Mouse (Mus musculus): ENCODE measurements around the gene 1700018B08Rik.

The 1700018B08Rik gene

DNA sequence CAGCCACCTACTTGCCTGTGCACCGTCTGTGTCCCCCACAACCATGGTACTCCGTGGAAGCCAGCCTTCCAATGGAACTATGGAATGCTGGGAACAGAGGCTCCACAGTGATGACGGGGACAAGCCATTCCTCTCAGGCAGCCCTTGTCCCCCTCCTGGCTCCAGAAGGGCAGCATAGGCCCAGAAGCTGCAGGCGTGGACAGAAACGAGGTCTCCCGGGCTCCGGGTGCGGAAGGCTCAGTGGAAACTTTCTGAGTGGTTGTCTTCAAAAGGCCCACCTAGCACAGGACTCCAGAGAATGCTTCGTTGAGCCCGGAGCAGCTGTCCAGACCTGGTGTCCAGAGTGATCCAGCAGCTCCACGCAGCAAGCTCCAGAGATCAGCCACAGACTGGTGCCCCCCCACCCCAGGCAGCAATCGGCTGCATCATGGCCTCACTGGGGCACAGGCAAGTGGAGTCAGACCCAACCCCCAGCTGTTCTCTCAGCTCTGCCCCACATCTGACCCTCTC lies at the start of gene 1700018B08Rik:
TSS of gene 1700018B08Rik (minus strand) at position 45 of the 510 bp plus-strand sequence.
- no peak for DNase-seq (ENCODE audit: low spot score)

DNA sequence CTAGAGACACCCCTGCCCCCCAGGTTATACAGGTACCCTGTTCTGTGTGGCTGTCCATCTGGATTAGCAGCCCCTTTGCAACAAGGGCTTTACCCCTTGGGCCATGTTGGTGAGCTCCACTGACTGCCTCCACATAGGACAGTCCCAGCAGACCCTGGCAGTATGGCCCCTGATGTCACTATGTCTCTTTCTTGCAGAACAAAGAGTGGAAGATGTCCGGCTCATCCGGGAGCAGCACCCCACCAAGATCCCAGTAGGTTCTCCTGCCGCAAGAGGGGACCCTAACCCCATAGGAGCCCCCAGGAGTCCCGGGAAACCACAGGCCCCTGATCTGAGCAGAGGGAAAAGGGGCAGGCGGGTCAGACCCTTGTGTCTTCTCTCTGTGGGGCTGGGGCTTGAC lies 49.2 kb upstream of the 1700018B08Rik start:
- no peak for DNase-seq (ENCODE audit: low spot score)

DNA sequence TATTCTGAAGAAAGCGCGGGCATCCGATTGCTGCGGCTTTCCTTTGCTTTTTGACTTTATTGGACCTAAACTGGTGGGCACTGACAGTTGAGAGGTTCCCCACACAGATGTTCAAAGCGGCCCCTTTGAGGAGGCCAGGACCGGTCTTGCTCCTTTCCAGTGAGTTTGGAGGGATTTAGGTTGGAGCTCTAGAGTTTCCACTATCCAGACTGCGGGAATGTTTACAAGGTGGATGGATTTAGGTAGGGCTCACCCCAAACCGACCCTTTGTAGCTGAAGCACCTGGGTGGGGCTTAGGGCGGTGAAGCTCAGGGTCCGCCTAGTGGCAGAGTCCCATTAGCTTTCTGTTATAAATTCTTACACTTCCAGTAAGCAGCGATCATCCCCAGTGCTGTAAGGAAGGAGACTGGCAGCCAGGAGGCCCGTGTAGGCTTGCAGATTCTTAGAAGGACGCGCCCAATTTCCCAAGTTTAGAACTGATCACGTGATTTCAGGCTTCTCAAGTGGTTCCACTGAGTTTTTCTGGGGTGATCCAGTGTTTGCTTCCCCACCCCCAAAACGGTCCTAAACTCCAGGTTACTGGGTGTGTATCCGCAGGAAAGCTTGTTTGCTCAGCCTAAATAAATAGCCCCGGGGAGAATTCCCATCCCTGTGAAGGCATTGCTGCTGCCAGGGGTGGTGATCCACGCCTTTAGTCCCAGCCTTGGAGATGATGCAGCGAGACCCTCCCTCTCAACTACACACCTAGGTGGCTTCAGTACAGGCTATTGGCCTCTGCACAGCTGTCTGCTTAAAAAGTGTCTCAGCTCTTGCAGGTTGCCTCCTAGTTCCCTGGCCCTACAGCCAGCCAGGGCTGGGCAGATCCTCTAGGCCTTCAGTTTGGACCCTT lies 47.3 kb upstream of the 1700018B08Rik start:
- peak; percentile 60 for DNase-seq (ENCODE audit: low spot score)

DNA sequence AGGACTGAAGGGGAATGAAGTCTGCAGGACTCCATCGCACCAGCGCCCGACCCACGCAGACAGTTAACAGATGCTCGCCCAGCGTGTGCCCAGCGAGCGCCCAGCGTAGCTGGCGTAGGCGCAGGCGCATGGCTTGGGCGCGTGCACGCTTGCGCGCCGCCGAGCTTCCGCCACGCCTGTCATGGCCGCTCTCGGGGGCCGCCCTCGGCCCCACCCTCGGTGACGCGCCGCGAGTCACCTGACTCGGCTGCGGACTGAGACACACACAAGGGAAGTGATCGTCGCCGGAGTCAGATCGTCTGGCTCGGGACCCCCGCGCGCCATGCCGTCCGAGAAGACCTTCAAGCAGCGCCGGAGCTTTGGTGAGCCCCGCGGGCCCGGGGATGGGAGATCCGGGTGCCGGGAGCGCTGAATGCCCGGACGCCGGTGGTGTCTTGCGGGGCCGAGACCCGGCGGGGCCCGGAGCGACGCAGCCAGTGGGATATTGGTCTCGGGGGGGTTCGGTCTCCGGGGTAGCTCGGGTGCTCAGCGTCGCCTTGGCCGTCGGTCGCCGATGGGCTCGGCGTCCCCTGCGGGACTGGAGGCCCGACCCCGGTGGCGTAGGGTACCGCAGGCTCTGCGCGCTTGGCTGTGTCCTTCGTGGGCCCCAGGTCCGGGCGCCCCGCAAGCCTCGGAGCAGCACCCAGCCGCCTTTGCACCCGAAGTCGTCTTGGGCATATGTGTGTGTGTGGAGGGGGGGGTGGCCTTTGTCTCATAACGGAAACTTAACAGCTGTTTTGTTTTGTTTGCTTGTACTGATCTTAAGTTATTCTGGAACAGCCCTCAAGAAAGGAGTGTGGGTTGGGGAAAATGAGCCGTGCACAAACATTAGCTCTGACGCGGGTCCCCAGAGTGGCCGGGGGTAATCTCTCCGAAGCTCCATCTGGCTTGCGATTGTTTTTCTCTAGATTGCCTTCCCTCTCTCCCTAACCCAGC lies 46.4 kb upstream of the 1700018B08Rik start, which contains the start of gene Map1lc3b:
TSS of gene Map1lc3b (plus strand) at position 159 of the 975 bp plus-strand sequence.
- peak; percentile 96 for DNase-seq (ENCODE audit: low spot score)

DNA sequence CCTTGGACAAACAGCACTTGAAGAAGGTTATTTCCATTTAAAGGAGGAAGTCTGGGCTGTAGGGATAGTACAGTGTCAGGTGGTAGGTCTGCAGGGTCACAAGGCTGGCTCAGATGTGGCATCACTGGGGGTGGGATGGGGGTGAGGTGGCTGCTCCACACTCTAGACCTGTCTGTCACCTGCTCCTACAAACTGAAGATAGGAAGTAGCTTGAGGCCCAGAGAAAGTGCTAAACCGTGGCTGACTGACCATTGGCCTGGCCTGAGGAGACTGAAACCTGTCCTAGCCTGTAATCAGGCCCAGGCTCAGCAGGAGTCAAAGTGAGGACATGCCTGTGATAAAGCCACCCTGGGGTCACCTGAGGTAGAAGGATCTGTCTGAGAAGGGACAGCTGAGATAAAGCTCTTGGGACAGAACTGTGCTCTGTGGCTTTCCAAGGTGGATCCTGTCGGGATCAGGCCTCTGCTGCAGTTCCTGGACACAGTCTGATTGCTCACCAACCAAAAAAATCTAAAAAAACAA lies 45.1 kb upstream of the 1700018B08Rik start:
- no peak for DNase-seq (ENCODE audit: low spot score)

DNA sequence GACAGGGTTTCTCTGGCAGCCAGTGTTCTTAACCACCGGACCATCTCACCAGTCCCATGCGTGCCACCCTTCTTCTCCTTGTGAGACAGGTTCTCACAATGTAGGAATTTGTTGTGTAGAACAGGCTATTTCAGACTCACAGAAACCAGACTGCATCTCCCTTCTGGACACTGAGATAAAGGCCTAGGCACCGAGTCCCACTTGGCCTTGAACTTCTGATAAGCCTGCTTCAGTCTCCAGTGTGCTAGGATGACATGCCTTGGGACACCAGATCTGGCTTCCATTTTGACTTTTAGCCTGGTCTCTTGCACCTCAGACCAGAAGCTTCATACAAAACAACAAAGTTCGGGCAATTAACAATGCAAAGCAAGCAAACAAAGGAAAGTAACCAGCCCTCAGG lies 44.6 kb upstream of the 1700018B08Rik start:
- DNase-seq (ENCODE audit: low spot score) = no peak

DNA sequence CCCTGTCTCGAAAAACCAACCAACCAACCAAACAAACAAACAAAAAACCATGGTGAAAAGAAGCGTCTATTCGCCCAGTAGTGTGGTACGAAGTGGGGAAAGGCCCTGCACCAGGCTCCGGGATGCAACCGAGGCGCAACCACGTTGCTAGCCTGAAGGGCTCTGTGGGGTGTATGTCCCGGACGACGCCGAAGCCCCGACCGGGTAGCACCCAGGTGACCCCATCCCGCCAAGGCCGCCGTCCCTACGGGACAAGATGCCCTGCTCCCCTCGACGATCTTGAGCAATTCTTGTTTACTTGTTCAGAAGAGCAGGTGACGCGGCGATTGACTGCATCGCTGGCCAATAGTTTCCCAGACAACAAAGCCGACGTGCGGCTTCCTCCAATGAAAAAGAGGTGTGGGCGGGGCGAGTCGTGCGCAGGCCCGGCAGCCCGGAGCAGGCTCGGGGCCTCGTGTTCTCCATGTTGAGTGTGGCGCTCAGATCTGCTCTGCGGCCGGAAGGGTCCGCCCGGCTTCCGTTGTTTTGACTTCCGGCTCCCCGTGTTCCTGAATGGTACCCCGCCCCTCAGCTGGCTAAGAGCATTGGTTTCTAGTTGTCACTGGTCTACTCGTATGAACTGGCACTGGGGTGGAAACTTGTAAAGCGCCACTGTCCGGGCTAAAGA lies 41.2 kb upstream of the 1700018B08Rik start:
- DNase-seq (ENCODE audit: low spot score) = peak; percentile 99

DNA sequence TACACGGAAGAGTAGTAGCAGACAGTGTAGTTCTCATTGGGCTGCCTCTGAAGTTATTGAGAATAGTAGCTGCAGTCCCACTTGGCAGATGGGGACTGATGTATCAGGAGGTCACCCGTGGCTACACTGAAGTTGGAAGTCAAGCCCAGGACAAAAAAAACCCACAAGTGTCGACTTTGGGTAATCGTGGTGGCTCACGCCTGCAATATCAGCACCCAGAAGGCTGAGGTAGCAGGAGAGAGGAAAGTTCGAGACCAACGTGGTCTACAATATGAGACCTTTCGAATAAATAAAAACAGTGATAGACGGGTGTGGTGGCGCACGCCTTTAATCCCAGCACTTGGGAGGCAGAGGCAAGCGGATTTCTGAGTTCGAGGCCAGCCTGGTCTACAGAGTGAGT lies 40.6 kb upstream of the 1700018B08Rik start:
- no peak for DNase-seq (ENCODE audit: low spot score)

DNA sequence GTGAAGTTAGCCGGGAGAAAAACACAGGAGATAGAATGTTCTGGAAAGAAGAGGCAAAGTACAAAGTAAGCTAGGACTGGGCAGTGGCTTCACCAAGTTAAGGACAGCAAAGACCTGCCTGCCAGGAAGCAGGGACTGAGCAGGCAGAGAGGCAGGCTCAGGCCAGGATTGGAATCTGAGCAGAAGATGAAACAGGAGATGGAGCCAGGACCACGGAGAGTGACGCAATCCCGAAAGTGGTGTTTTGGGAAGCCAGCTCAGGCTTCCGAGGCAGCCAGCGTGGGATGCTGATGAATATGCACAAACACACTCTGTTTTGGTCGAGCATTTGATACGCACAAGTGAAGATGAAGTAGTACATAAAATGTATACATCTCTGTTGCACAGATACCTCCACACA lies 39.5 kb upstream of the 1700018B08Rik start:
- DNase-seq (ENCODE audit: low spot score) = no peak

DNA sequence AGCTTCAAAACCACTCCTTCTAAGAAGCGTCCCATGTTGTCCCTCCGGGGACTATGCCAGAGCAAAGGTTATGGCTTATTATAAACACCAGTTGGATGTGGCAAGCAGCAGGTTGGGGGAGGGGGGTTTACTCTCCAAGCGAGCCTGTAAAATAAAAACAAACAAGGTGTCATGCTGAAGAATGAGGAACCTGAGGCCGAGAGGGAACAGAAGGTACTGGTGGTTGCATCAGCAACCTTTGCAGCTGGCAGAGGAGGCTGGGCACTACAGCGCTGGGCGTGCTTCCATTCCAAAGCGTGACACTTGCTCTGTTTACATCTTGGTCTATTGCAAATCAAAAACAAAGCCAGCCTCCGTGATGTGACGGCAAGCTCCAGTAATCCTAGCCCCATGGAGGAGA lies 36.3 kb upstream of the 1700018B08Rik start:
- DNase-seq (ENCODE audit: low spot score) = no peak

DNA sequence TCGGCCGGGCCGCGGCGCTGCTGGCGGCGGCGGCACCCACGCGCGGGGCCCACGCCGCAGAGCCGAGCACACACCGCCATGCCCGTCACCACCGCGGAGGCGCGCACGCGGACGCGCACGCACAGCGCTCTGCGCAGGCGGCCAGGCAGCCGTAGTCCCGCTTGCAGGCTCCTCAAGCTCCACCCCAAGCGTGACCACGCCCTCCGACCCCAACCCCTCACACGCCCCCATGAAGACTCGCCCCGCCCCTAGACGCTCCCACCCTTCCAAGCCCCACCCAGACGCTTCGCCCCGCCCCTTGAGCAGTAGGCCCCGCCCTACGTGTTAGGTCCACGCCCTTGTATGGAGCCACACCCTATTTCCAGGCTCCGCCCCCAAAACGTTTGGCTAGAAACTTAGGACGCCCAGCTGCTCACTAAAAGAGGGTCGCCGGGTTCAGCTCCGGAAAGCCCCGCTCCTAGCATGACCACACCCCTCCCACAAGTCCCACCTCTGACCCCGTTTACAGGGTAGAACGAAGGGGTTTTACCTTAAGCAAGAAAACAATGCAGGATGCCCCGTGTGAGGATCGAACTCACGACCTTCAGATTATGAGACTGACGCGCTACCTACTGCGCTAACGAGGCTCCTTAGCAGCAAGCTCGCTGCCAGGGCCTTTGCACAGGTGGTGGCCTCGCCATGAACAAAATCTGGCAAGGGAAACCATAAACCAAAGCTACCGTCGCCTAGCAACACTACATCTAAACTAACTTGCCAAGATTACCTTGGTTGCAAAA lies 34.7 kb upstream of the 1700018B08Rik start, which contains the start of gene Fbxo31:
TSS of gene Fbxo31 (minus strand) at position 131 of the 776 bp plus-strand sequence.
- peak; percentile 95 for DNase-seq (ENCODE audit: low spot score)

DNA sequence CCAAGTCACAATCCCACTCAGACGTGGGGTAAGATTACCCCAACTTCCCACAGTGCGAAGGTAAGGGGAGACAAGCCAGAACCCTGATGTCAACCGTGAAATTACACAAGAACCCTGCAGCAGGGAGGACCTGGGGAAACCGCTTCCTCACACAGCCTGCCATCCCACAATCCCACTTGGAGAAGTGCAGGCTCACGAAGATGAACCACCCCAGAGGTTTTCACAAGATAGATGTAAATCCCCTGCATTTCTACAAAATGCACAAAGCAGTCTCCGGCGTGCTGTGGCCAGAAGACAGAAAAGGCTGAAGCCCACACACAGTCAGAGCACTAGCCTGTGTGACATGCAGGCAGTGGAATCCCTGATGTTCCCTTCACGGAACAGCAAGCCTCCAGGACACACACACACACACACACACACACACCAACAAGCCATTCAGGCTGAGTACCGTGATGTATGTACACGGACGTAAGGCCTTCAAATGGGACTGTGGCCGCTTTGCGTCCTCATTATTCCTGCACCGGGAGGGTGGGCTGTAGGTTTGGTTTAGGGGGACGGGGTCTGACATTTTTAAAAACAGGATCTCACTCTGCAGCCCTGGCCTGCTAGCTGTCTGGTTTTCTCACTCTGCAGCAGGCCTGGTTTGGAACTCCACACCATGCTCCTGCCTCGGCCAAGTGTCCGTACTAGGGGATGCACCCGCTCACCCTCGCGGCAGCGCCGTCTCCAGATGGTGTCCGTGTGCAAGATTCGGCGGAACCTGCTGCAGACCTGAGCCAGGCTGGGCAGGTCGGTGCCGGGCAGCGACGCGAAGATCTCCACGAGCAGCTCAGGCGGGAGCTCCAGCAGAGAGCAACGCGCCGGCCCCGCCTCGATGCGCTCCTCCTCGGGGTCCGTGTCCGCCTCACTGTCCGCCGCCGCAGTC lies 33.9 kb upstream of the 1700018B08Rik start:
- DNase-seq (ENCODE audit: low spot score) = no peak

DNA sequence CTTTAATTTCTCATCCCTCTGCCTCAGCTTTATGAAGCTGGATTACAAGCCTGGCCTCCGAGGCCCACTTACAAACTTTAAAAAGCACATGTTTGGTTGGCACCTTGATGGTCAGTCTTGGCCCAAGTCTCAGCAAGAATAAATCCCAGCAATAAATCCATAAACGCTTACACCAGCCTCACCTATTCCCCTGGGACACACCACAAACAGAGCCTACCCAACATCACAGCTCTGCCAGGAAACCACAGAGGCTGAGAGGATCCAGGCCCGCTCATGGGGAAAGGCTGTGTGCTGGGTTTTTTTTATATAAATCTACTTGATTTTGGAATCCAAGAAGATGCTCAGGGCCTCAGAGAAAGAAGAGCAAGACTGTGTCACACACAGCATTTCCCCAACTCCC lies 31.5 kb upstream of the 1700018B08Rik start:
- DNase-seq (ENCODE audit: low spot score) = no peak

DNA sequence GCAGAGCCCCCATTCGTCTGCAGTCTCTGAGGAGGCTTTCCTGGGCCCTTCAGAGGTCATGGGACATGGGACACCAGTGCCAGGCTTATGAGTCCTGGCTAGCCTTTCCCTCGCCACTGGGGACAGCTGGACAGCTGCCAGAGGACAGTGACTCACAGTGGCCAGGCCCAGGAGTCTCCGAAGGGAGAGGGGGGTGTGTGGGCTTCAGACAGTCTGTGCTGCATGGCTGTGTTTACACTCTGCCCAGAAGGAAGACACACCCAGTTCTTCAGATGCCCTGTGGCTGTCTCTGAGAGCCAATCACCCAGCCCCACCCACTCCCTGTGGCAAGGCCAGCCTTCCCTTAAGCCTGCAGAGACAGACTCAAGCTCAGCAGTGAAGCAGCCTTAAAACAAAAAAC lies 29.2 kb upstream of the 1700018B08Rik start:
- no peak for DNase-seq (ENCODE audit: low spot score)

DNA sequence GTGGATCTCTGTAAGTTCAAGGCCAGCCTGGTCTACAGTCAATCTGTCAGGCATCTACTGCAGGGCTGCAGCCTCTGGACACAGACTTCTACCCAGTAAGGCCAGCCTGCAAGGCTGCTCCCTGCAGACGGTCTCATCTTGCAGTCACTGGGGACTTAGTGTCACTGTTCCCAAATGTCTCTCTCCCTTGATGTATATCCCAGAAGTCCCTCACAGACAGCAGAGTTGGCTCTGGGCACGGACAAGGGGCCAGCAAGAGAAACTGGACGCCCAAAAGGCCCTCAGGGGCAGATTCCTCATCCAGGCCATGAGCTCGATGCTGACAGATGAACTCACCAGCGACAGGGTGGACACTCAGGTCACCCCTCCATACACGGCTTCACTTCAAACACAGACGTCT lies 28.0 kb upstream of the 1700018B08Rik start:
- no peak for DNase-seq (ENCODE audit: low spot score)

DNA sequence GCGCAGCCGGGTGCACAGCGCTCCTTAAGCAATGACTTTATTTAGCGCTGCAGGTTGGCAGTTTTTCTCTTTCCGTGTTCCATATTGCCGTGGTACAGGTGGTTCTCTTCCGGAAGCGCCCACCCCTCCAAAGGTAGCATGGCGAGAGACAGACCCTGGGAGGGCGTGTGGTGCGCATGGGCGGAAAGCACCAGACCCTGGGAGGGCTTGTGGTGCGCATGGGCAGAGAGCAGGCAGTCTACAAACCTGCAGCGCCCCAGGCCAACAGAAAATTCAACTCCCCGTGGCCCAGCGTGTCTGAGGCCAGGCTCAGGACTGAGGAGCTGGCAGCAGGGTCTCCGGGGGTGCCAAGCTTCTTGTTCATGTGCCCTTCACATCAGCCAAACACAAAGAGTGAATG lies 26.7 kb upstream of the 1700018B08Rik start:
- DNase-seq (ENCODE audit: low spot score) = no peak

DNA sequence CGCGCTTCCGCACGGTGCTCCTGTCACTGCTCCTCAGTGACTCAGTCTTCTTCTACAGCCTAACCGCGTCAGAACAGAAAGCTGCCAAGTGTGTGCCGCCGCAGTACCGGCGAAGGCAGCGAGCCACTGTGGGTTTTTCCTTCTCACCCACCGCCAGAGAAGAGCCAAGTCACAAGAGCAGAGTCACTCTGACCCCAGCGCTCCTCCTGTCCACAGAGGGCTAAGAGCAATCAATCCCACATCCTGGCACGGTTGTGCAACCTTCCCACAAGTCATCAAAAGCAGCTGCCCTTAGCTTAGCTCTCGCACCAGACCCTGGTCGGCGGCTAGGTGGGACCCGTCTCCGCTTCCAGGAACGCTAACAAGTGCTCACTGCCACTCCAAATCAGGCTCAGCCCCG lies 26.2 kb upstream of the 1700018B08Rik start:
- DNase-seq (ENCODE audit: low spot score) = no peak

DNA sequence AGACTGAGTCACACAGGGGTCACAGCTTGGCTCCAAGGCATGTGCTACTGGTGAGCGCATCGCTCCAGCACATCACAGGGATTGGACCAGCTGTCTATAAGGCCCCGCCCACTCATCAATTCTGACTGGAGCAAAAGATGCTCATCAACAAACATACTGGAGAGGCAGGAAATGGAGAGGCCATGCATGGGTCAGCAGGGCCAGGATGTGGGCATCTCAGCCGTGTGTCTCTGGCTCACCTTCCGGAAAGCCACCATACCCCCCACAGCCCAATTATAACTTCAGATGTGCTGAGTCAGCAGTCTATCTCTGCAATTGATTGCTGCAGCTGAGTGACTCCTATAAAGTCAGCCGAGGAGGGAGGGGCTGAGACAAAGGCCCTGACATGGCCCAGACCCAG lies 24.2 kb upstream of the 1700018B08Rik start:
- no peak for DNase-seq (ENCODE audit: low spot score)

DNA sequence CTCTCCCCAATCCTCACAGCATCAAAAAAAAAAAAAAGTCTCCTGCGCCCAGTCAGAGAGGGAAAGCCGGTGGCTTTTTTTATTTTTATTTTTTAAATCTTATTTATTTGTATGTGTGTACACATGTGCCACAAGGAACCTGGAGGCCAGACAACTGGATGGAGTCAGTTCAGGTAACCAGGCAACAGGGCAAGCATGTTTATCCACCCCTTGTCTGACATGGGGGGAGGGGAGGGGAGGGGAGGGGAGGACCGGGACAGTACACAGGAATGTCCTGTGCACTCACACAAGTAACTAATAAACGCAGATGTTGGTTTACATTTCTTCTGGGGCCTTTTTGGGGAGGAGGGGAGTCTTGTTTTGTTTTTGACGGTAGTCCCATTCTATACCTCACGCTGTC lies 19.6 kb upstream of the 1700018B08Rik start:
- DNase-seq (ENCODE audit: low spot score) = no peak

DNA sequence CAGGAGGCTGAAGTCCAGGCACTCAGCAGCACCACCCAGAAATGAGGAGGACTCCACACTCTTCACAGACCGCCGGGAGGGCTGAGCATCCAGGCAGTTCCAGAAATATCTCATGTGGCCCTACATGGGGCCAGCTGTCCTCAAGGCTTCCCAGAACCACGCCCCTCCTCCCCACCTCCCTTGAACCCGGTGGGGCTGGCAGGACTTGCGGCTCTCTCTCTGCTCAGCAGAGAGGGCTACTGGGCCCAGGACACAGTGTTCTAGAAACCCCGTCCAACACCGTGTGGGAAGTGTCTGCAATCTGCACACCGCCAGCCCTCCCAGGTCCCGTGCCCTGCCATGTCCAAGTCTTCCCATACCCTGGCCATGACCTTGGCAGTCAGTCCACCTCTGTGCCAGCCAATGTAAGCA lies 18.8 kb upstream of the 1700018B08Rik start:
- no peak for DNase-seq (ENCODE audit: low spot score)

All from embryo, embryonic 10 days (tissue).